Mouse (Mus musculus): ENCODE measurements around the gene Mfap3. TPM values are rescaled to one million over a fixed set of nuclear protein-coding genes. Genes with fewer than 3 reads are reported as not detected.
"Not testable (repeated sequence)": the region's sequence is repeated elsewhere in the genome, so short reads cannot be mapped to it uniquely, and the experiment has no call there.

Gene Mfap3
- polyA plus RNA-seq, 1 experiment from 2014 or later, result 61.9 TPM

GRCm38 (mm10) chr11:57539841-57540418, 21.5 kb downstream of the Mfap3 start:
- H3K4me2 ChIP-seq, result no peak overlapping the region
- H3K4me3 ChIP-seq (ENCODE audit: low read depth, low read length), result no peak overlapping the region
- no peaks in the 10 kb centered on the region for H3K36me3 ChIP-seq (ENCODE audit: control insufficient read depth, insufficient read depth, low read length)
- no peak overlapping the region for H3K27ac ChIP-seq (ENCODE audit: low read depth, low read length)
- DNase-seq (ENCODE audit: low spot score, missing footprints) (peak; percentile 81), ATAC-seq (ENCODE audit: low FRiP score) (peak; percentile 22; the same call in 1 of the 2 replicates)
- H3K9me3 ChIP-seq (ENCODE audit: control insufficient read depth, low read length), result no peaks in the 10 kb centered on the region
- peaks cover 2% of the 10 kb centered on the region; the same call in 1 of the 2 replicates for H3K4me1 ChIP-seq (ENCODE audit: control insufficient read depth, insufficient read depth, low read length)
- no peaks in the 10 kb centered on the region for H3K27me3 ChIP-seq (ENCODE audit: control insufficient read depth, insufficient read depth, low read length)
- 77% methylated on average over 5 of the region's 5 CpGs for WGBS
- H3K9ac ChIP-seq (ENCODE audit: low read length), result no peak overlapping the region

- ATAC-seq (ENCODE audit: low FRiP score), result no peak
These were observed 22.2 kb downstream of the Mfap3 start for GRCm38 (mm10) chr11:57540681-57541080.

GRCm38 (mm10) chr11:57548618-57549550, 30.4 kb downstream of the Mfap3 start:
- Histone ChIP-seq H3K27ac (ENCODE audit: low read depth, low read length) (no peak overlapping the region), H3K4me2 (peak overlapping the region; percentile 35; the same call in 1 of the 2 replicates), H3K27me3 (ENCODE audit: control insufficient read depth, insufficient read depth, low read length) (no peaks in the 10 kb centered on the region; the same call in 1 of the 2 replicates), H3K9ac (ENCODE audit: low read length) (peak overlapping the region; percentile 6; the same call in 1 of the 2 replicates), H3K9me3 (ENCODE audit: control insufficient read depth, low read length) (no peaks in the 10 kb centered on the region), H3K36me3 (ENCODE audit: control insufficient read depth, insufficient read depth, low read length) (no peaks in the 10 kb centered on the region), H3K4me1 (ENCODE audit: control insufficient read depth, insufficient read depth, low read length) (peaks cover 22% of the 10 kb centered on the region), H3K4me3 (ENCODE audit: low read depth, low read length) (no peak overlapping the region)
- ATAC-seq (ENCODE audit: low FRiP score) (peak; percentile 70), DNase-seq (ENCODE audit: low spot score, missing footprints) (peak; percentile 100)
- WGBS, result 30% methylated on average over 18 of the region's 18 CpGs

More at GRCm38 (mm10) chr11:57540681-57541080, 22.2 kb downstream of the Mfap3 start:
- Histone ChIP-seq H3K36me3 (ENCODE audit: control insufficient read depth, insufficient read depth, low read length) (no peaks in the 10 kb centered on the region), H3K27me3 (ENCODE audit: control insufficient read depth, insufficient read depth, low read length) (no peaks in the 10 kb centered on the region), H3K9me3 (ENCODE audit: control insufficient read depth, low read length) (no peaks in the 10 kb centered on the region), H3K4me1 (ENCODE audit: control insufficient read depth, insufficient read depth, low read length) (peaks cover 2% of the 10 kb centered on the region; the same call in 1 of the 2 replicates), H3K4me3 (ENCODE audit: low read depth, low read length) (no peak overlapping the region), H3K9ac (ENCODE audit: low read length) (no peak overlapping the region), H3K4me2 (no peak overlapping the region), H3K27ac (ENCODE audit: low read depth, low read length) (no peak overlapping the region)
- DNase-seq (ENCODE audit: low spot score, missing footprints), result no peak
- WGBS, result 87% methylated on average over 2 of the region's 2 CpGs

GRCm38 (mm10) chr11:57550230-57550629, 31.8 kb downstream of the Mfap3 start:
- WGBS, result 98% methylated on average over 2 of the region's 2 CpGs
- H3K4me1 ChIP-seq (ENCODE audit: control insufficient read depth, insufficient read depth, low read length), result peaks cover 23% of the 10 kb centered on the region
- H3K9ac ChIP-seq (ENCODE audit: low read length), result no peak overlapping the region
- no peak for ATAC-seq (ENCODE audit: low FRiP score)
- H3K4me3 ChIP-seq (ENCODE audit: low read depth, low read length), result no peak overlapping the region
- no peaks in the 10 kb centered on the region for H3K36me3 ChIP-seq (ENCODE audit: control insufficient read depth, insufficient read depth, low read length)
- no peak overlapping the region for H3K4me2 ChIP-seq
- no peak for DNase-seq (ENCODE audit: low spot score, missing footprints)
- H3K27me3 ChIP-seq (ENCODE audit: control insufficient read depth, insufficient read depth, low read length), result no peaks in the 10 kb centered on the region; the same call in 1 of the 2 replicates
- H3K27ac ChIP-seq (ENCODE audit: low read depth, low read length), result no peak overlapping the region
- H3K9me3 ChIP-seq (ENCODE audit: control insufficient read depth, low read length), result no peaks in the 10 kb centered on the region

- H3K27me3 ChIP-seq (ENCODE audit: control insufficient read depth, insufficient read depth, low read length), result no peaks in the 10 kb centered on the region; the same call in 1 of the 2 replicates
- no peak overlapping the region for H3K9ac ChIP-seq (ENCODE audit: low read length)
- peaks cover 23% of the 10 kb centered on the region for H3K4me1 ChIP-seq (ENCODE audit: control insufficient read depth, insufficient read depth, low read length)
- 88% methylated on average over 8 of the region's 8 CpGs for WGBS
- H3K27ac ChIP-seq (ENCODE audit: low read depth, low read length), result no peak overlapping the region
- ATAC-seq (ENCODE audit: low FRiP score) (no peak), DNase-seq (ENCODE audit: low spot score, missing footprints) (no peak)
- H3K9me3 ChIP-seq (ENCODE audit: control insufficient read depth, low read length), result no peaks in the 10 kb centered on the region
- H3K4me2 ChIP-seq, result no peak overlapping the region
- H3K36me3 ChIP-seq (ENCODE audit: control insufficient read depth, insufficient read depth, low read length), result no peaks in the 10 kb centered on the region
- H3K4me3 ChIP-seq (ENCODE audit: low read depth, low read length), result no peak overlapping the region
These were observed 32.6 kb downstream of the Mfap3 start for GRCm38 (mm10) chr11:57551016-57551415.

- peak overlapping the region; percentile 25; the same call in 1 of the 2 replicates for H3K4me2 ChIP-seq
- no peak overlapping the region for H3K4me3 ChIP-seq (ENCODE audit: low read depth, low read length)
These were observed 34.7 kb downstream of the Mfap3 start for GRCm38 (mm10) chr11:57553015-57553780.

GRCm38 (mm10) chr11:57557936-57558335, 39.5 kb downstream of the Mfap3 start:
- DNase-seq (ENCODE audit: low spot score, missing footprints); ATAC-seq (ENCODE audit: low FRiP score); H3K9ac ChIP-seq (ENCODE audit: low read length): not testable (repeated sequence)

More at GRCm38 (mm10) chr11:57553015-57553780, 34.7 kb downstream of the Mfap3 start:
- peak; percentile 93 for ATAC-seq (ENCODE audit: low FRiP score)
- Histone ChIP-seq H3K4me1 (ENCODE audit: control insufficient read depth, insufficient read depth, low read length) (peaks cover 23% of the 10 kb centered on the region), H3K36me3 (ENCODE audit: control insufficient read depth, insufficient read depth, low read length) (no peaks in the 10 kb centered on the region), H3K27ac (ENCODE audit: low read depth, low read length) (peak overlapping the region; percentile 80), H3K9me3 (ENCODE audit: control insufficient read depth, low read length) (no peaks in the 10 kb centered on the region), H3K27me3 (ENCODE audit: control insufficient read depth, insufficient read depth, low read length) (no peaks in the 10 kb centered on the region; the same call in 1 of the 2 replicates), H3K9ac (ENCODE audit: low read length) (peak overlapping the region; percentile 53)
- DNase-seq (ENCODE audit: low spot score, missing footprints), result peak; percentile 93
- 15% methylated on average over 9 of the region's 9 CpGs for WGBS

GRCm38 (mm10) chr11:57564564-57564963, 46.1 kb downstream of the Mfap3 start:
- Histone ChIP-seq H3K4me1 (ENCODE audit: control insufficient read depth, insufficient read depth, low read length) (0 out of 2 replicates have a peak, but pooled peaks cover 2% of the 10 kb centered on the region), H3K9me3 (ENCODE audit: control insufficient read depth, low read length) (no peaks in the 10 kb centered on the region), H3K27ac (ENCODE audit: low read depth, low read length) (no peak overlapping the region), H3K36me3 (ENCODE audit: control insufficient read depth, insufficient read depth, low read length) (no peaks in the 10 kb centered on the region), H3K9ac (ENCODE audit: low read length) (no peak overlapping the region), H3K4me2 (no peak overlapping the region), H3K4me3 (ENCODE audit: low read depth, low read length) (no peak overlapping the region), H3K27me3 (ENCODE audit: control insufficient read depth, insufficient read depth, low read length) (no peaks in the 10 kb centered on the region)
- DNase-seq (ENCODE audit: low spot score, missing footprints) (no peak), ATAC-seq (ENCODE audit: low FRiP score) (no peak)
- WGBS, result 80% methylated on average over 12 of the region's 12 CpGs

More at GRCm38 (mm10) chr11:57557936-57558335, 39.5 kb downstream of the Mfap3 start:
- 96% methylated on average over 8 of the region's 10 CpGs for WGBS
- H3K9me3 ChIP-seq (ENCODE audit: control insufficient read depth, low read length); H3K4me1 ChIP-seq (ENCODE audit: control insufficient read depth, insufficient read depth, low read length); H3K27me3 ChIP-seq (ENCODE audit: control insufficient read depth, insufficient read depth, low read length); H3K4me2 ChIP-seq; H3K36me3 ChIP-seq (ENCODE audit: control insufficient read depth, insufficient read depth, low read length); H3K4me3 ChIP-seq (ENCODE audit: low read depth, low read length); H3K27ac ChIP-seq (ENCODE audit: low read depth, low read length): not testable (repeated sequence)
